Mouse (Mus musculus): ENCODE measurements around the gene Lamtor1.

Lamtor1 gene

DNA sequence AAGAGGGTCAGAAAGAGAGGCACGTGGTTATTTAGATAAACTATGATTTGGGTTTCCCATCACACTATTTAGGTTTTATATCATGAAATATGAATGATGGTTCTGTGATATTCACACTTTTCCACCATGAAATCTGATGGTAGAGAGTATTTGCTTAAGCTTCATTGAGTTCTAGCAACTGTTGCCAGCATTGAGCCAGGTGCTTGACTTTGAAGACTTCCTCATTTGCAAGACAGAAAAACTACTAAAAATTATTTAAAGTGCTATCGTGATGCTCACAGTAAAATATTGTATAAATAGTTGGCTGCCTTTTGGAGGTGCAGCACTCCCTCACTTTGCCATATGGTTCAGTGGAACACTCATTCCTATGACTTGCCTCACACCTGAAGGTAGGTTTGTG is 49.6 kb downstream of the Lamtor1 start:
- in situ Hi-C loops (cut with MboI, MseI): no loop called here

DNA sequence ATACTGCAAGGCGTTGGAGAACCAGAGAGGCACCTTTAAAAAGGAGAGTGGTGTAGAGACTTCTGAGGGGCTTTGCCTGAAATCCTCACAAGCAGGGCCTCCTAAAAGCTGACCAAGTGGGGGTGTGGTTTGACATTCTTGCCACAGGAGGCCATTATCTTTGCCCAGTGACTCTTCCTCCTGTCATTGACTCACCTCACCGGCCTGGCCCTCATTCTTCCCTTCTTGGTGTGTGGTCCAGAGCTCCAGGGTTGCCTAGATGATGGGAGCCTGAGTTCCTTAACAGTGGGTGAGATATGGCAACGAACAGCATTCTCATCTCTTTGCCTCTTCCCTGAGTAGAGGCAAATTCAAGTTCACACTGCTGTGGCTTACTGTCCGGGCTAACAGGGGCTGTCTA is 50.2 kb downstream of the Lamtor1 start:
- in situ Hi-C loops (cut with MboI, MseI): no loop called here

GRCm38 (mm10) chr7:101956481-101956880 is 50.8 kb downstream of the Lamtor1 start:
- in situ Hi-C loops (cut with MboI, MseI): no loop called here

DNA sequence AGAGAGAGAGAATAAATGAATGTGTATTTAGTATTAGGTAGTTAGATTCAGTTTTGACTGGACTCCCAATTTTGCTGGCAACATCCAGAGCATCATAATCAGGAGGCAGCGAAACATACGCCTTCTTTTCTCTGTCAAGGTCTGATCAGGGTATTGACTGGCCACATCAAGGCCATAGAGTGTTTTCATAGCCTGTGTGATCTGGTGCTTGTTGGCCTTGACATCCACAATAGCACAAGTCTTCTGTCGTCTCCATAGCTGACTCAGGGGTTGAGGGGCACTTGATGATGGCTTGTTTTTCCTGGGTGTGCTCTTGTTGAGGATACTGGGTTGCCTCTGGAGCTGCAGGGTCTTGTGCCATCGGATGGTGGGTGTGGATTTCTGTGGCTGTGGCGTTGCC is 51.2 kb downstream of the Lamtor1 start:
- in situ Hi-C loops (cut with MboI, MseI): no loop called here

DNA sequence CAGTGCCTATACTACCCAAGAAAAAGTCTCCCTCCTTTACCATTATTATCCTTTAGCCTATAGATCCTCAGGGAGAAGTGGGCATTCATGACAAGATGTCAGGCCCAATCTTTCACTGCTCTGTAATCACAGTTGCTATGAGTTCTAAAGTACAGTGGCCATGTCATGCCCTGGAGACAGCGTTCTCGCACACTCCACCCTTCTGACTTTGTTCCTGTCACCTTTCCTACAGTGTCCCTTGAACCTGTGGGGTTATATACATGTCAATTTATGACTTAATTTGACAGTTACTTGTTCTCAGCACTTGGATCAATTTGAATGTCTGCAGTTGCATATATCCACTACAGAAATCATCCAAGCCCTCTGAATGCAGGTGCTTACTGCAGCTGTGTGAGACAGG is 57.1 kb downstream of the Lamtor1 start:
- in situ Hi-C loops (cut with MboI, MseI): no loop called here

DNA sequence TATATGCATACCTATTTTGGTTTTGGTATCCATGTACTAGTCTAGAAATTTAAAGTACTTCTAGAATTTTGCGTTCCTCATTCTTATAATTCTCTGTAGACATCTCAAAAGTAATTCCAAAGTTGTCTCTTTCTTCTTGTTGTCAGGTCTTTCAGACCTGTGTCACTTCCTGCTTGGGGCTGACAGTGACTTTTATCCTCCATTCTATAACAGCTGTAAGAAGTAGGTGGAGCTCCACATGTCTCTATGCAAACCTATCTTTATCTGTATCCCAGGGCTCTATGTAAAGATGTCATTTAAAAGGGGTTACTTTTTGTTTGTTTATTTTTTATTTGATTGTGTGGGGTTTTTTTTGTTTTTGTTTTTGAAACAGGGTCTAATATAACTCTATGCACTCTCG is 57.9 kb downstream of the Lamtor1 start:
- in situ Hi-C loops (cut with MboI, MseI): no loop called here

DNA sequence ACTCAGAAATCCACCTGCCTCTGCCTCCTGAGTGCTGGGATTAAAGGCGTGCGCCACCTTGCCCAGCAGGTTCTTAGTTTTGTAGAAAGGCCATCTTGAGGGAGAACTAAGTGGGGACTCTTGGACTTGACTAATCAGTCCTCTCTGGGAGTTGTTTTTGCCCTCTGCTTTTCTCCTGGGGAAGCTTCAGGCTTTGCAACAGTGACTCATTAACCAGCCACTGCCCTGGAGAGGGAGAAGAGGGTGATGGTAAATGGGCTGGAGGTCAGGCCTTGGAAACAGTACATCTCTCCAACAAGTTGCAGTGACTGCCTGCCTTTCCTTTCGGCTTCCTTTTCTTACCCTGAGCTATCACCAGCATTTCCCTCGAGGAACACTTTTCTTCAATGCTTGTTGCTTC is 58.8 kb downstream of the Lamtor1 start:
- in situ Hi-C loops (cut with MboI, MseI): no loop called here

DNA sequence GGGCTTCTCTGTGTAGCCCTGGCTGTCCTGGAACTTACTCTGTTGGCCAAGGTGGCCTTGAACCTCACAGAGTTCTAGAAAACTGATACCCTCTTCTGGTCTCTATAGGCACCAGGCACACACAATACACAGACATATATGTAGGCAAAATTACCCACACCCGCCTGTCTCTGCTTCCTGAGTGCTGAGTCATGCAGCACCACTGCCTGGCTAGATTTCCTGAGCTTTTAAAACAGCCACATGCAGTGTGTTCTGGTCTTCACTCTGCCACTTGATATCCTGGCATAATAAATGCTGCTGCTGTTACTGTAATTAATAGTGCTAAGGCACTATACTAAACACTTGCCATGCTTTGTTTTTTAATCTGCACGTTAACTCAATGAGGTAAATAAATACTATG is 59.9 kb downstream of the Lamtor1 start:
- in situ Hi-C loops (cut with MboI, MseI): loop anchor here (5.0 kb wide), 1 partner anchor 33 kb away; the partner anchor contains the start of genes Lrrc51 and Numa1

GRCm38 (mm10) chr7:101967256-101967655 is 61.6 kb downstream of the Lamtor1 start:
- in situ Hi-C loops (cut with MboI, MseI): loop anchor here (5.0 kb wide), 1 partner anchor 35 kb away; the partner anchor contains the start of genes Lrrc51 and Numa1

GRCm38 (mm10) chr7:101968751-101969150 is 63.0 kb downstream of the Lamtor1 start:
- in situ Hi-C loops (cut with MboI, MseI): loop anchor here (5.0 kb wide), 1 partner anchor 36 kb away; the partner anchor contains the start of genes Lrrc51 and Numa1

DNA sequence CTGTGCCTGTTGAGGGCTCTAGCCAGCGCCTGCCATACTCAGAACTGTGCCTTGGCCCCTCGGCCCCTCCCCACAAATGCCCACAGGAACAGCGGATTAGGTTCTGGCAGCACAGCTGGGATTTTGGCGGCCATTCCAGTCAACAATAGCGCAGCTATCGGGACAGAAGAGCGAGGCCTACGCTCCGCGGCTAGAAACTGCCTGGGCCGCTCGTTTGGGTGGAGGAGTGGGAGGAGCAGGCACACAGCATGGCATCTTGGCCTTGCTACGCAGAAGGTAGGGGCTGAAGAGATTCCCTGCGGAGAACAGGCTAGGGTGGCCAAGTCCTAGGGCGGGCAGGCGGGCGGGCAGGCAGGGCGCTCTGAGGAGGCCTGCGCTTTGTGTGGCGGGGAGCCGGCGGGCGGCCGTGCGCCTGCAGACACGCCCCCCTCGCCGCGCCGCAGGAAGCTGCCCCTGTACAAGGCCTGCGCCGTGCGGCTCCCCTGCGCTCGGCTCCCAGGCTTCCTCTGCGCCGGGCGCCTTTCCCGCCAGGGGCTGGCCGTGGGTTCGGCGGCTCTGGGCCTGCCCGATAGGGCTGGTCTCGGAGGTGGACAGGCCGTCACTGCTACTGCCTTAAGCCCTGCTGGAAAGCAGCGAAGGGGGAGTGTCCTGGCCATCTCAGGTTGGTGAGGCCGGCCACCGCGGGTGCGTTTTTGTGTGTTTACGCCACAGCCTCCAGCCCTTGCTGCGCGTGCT is 64.2 kb downstream of the Lamtor1 start:
- in situ Hi-C loops (cut with MboI, MseI): loop anchor here (5.0 kb wide), 1 partner anchor 38 kb away; the partner anchor contains the start of genes Lrrc51 and Numa1

- in situ Hi-C loops (cut with MboI, MseI): no loop called here
These were observed 64.7 kb downstream of the Lamtor1 start for GRCm38 (mm10) chr7:101970429-101970775.

DNA sequence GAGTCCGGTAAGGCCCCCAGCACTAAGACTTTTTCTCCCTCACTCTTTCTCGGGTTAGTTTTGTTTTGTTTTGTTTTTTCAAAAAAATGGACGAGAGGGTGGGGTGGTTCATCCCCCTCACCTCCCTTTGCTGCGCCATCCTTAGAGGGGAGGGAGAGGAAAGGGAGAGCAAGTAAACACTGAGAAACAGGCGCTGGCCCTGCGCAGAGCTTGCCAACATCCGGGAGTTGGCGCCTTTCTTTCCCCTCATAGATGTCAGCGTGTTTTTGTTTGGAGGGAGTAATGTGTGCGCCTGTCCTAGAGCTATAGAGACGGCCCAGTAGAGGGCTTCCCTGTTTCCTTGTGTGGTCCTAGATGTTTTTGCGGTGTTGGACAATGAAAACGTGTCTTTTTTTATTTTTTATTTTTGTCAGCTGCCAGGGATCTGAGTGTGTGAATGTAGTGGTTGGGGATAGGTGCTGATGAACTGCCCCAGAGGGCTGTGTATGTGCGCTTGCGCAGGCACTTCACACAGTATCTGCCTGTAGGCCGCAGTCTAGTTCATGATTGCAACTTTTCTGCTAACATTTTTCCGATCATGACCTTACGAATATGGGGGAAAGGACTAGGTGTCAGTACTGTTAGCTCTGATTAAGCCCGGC is 65.2 kb downstream of the Lamtor1 start:
- in situ Hi-C loops (cut with MboI, MseI): no loop called here

- in situ Hi-C loops (cut with MboI, MseI): no loop called here
These were observed 66.0 kb downstream of the Lamtor1 start for GRCm38 (mm10) chr7:101971721-101972120.

DNA sequence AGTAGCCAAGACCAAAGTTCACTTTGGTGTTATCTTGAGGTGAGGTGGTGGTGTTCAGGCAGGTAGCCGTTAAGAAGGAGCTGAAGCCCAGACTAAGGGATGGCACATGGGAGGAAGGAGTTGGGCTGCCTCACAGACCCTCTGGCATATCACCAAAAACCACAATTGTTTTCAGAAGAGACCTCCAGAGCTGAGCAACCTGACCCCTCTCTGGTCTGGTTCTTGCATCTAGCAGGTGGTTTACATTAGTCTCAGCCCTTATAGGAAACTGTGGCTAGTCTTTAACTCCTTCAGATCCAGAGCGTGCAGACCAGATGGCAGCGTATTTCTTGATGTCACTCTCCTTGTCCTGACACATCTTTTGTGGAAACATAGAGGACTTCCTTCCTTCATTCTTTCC is 68.0 kb downstream of the Lamtor1 start:
- in situ Hi-C loops (cut with MboI, MseI): no loop called here

DNA sequence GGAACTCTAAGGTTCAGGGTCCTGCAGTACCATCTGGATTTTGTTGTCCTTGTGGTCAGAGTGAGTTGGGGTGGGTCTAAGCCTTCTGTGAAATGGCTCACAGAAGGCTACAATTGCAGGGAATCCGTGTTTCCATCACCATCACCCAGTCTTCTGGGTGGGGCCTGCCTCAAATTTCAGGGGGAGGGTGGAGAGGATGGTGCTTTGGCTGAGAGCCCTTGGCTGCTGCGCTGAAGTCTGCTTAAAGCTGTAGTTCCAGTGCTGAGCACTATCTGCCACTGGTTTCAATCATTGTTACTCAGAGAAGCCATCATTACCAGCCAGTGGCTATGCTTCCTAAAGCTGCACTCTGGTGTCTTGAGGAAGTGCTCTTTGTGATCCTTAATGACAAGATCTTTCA is 68.8 kb downstream of the Lamtor1 start:
- in situ Hi-C loops (cut with MboI, MseI): no loop called here

Data from regulatory T cell (primary cell).